Mouse (Mus musculus): ENCODE results near the gene Cacna1a. TPM values are rescaled to one million over a fixed set of nuclear protein-coding genes. Genes with fewer than 3 reads are reported as not detected.

The Cacna1a gene
- polyA plus RNA-seq, 1 experiment = 80.8 TPM

GRCm38 (mm10) chr8:84640010-84640588, 251.9 kb downstream of the Cacna1a start:
- no peak for DNase-seq (ENCODE audit: low read depth)

GRCm38 (mm10) chr8:84640617-84641294, 252.5 kb downstream of the Cacna1a start:
- no peak for DNase-seq (ENCODE audit: low read depth)
- TF ChIP-seq POLR2A (IDR thresholded peaks at IDR 0.05; ENCODE audit: borderline replicate concordance, extremely low read depth, insufficient read depth, insufficient read length, poor library complexity, severe bottlenecking) (no peak), CTCF (IDR thresholded peaks at IDR 0.05; ENCODE audit: borderline replicate concordance, extremely low read depth, insufficient read depth, insufficient read length) (no peak)

More at GRCm38 (mm10) chr8:84640010-84640588, 251.9 kb downstream of the Cacna1a start:
- TF ChIP-seq CTCF (IDR thresholded peaks at IDR 0.05; ENCODE audit: borderline replicate concordance, extremely low read depth, insufficient read depth, insufficient read length) (no peak), POLR2A (IDR thresholded peaks at IDR 0.05; ENCODE audit: borderline replicate concordance, extremely low read depth, insufficient read depth, insufficient read length, poor library complexity, severe bottlenecking) (no peak)

- DNase-seq (ENCODE audit: low read depth) = no peak
- no peak for TF ChIP-seq POLR2A (IDR thresholded peaks at IDR 0.05; ENCODE audit: borderline replicate concordance, extremely low read depth, insufficient read depth, insufficient read length, poor library complexity, severe bottlenecking)
- no peak for TF ChIP-seq CTCF (IDR thresholded peaks at IDR 0.05; ENCODE audit: borderline replicate concordance, extremely low read depth, insufficient read depth, insufficient read length)
Observed at GRCm38 (mm10) chr8:84641578-84642361, 253.5 kb downstream of the Cacna1a start.

- no peak for TF ChIP-seq CTCF (IDR thresholded peaks at IDR 0.05; ENCODE audit: borderline replicate concordance, extremely low read depth, insufficient read depth, insufficient read length)
- no peak for TF ChIP-seq POLR2A (IDR thresholded peaks at IDR 0.05; ENCODE audit: borderline replicate concordance, extremely low read depth, insufficient read depth, insufficient read length, poor library complexity, severe bottlenecking)
- DNase-seq (ENCODE audit: low read depth) = no peak
Observed at GRCm38 (mm10) chr8:84643019-84643418, 254.8 kb downstream of the Cacna1a start.

GRCm38 (mm10) chr8:84646800-84647199, 258.6 kb downstream of the Cacna1a start:
- peak; percentile 35 for DNase-seq (ENCODE audit: low read depth)
- TF ChIP-seq POLR2A (IDR thresholded peaks at IDR 0.05; ENCODE audit: borderline replicate concordance, extremely low read depth, insufficient read depth, insufficient read length, poor library complexity, severe bottlenecking) (no peak), CTCF (IDR thresholded peaks at IDR 0.05; ENCODE audit: borderline replicate concordance, extremely low read depth, insufficient read depth, insufficient read length) (peak; percentile 33; the same call in 1 of the 2 replicates)

- DNase-seq (ENCODE audit: low read depth) = peak; percentile 71
- TF ChIP-seq CTCF (IDR thresholded peaks at IDR 0.05; ENCODE audit: borderline replicate concordance, extremely low read depth, insufficient read depth, insufficient read length) = no peak
- TF ChIP-seq POLR2A (IDR thresholded peaks at IDR 0.05; ENCODE audit: borderline replicate concordance, extremely low read depth, insufficient read depth, insufficient read length, poor library complexity, severe bottlenecking) = no peak
Observed at GRCm38 (mm10) chr8:84647461-84647901, 259.2 kb downstream of the Cacna1a start.

- DNase-seq (ENCODE audit: low read depth) = no peak
- TF ChIP-seq CTCF (IDR thresholded peaks at IDR 0.05; ENCODE audit: borderline replicate concordance, extremely low read depth, insufficient read depth, insufficient read length) (no peak), POLR2A (IDR thresholded peaks at IDR 0.05; ENCODE audit: borderline replicate concordance, extremely low read depth, insufficient read depth, insufficient read length, poor library complexity, severe bottlenecking) (no peak)
Observed at GRCm38 (mm10) chr8:84650213-84650612, 262.0 kb downstream of the Cacna1a start.

GRCm38 (mm10) chr8:84653092-84653631, 264.9 kb downstream of the Cacna1a start:
- TF ChIP-seq POLR2A (IDR thresholded peaks at IDR 0.05; ENCODE audit: borderline replicate concordance, extremely low read depth, insufficient read depth, insufficient read length, poor library complexity, severe bottlenecking) (no peak), CTCF (IDR thresholded peaks at IDR 0.05; ENCODE audit: borderline replicate concordance, extremely low read depth, insufficient read depth, insufficient read length) (no peak)
- DNase-seq (ENCODE audit: low read depth) = no peak

GRCm38 (mm10) chr8:84654597-84654996, 266.4 kb downstream of the Cacna1a start:
- no peak for TF ChIP-seq POLR2A (IDR thresholded peaks at IDR 0.05; ENCODE audit: borderline replicate concordance, extremely low read depth, insufficient read depth, insufficient read length, poor library complexity, severe bottlenecking)
- peak; percentile 23; the same call in 1 of the 2 replicates for TF ChIP-seq CTCF (IDR thresholded peaks at IDR 0.05; ENCODE audit: borderline replicate concordance, extremely low read depth, insufficient read depth, insufficient read length)

GRCm38 (mm10) chr8:84655336-84656190, 267.3 kb downstream of the Cacna1a start:
- no peak for TF ChIP-seq CTCF (IDR thresholded peaks at IDR 0.05; ENCODE audit: borderline replicate concordance, extremely low read depth, insufficient read depth, insufficient read length)
- TF ChIP-seq POLR2A (IDR thresholded peaks at IDR 0.05; ENCODE audit: borderline replicate concordance, extremely low read depth, insufficient read depth, insufficient read length, poor library complexity, severe bottlenecking) = no peak
- DNase-seq (ENCODE audit: low read depth) = peak; percentile 86

More at GRCm38 (mm10) chr8:84654597-84654996, 266.4 kb downstream of the Cacna1a start:
- no peak for DNase-seq (ENCODE audit: low read depth)
